Mouse (Mus musculus) thymus, postnatal 10 days (tissue): ENCODE measurements around the gene H2al1e.
"Not testable (repeated sequence)": the region's sequence is repeated elsewhere in the genome, so short reads cannot be mapped to it uniquely, and the experiment has no call there.

ENCODE experiments used
- DNase-seq, 2 experiments: peaks; one replicate each; pipeline ENCODE4 v3.0.0; 2021; ENCODE audit warnings: low spot score in 2 of 2

The H2al1e gene

DNA sequence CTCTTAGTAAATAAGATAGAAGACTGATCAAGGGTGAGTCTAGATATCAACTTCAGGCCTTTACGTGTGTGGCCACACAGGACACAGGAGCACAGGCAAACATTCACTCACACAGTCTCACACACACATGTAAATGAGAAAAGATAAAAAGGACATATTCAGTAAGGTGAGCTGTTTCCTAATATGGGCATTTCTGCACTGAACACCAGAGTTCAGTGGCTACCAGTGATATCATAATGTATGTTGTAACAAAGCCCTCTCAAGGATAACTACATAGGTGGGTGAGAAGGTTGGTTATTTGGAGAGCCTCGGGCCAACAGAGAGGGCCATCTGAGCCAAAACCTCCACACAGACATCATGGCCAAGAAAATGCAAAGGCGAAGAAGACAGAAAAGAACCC is at the start of gene H2al1e:
TSS of gene H2al1e (plus strand) at position 301 of the 400 bp plus-strand sequence.
- DNase-seq: not testable (repeated sequence)

DNA sequence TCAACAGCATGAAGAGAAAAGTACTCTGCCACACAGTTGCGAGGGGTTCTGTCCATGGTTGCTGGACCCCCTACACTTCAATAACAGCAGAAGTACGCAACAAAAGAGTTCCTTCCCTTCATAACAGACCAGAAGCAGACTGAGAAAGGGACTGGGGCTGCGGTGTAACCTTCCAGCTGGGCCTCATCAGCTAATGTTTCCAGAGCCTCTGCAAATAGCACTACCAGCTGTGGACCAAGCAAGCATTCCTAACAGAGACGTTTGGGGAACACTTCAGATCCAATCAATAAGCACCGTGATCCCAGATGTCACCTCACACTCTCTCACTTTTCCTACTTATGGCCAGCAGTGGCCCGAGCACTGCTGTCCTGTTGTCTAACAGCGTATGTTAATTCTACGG is 46.8 kb upstream of the H2al1e start:
- DNase-seq: no peak

DNA sequence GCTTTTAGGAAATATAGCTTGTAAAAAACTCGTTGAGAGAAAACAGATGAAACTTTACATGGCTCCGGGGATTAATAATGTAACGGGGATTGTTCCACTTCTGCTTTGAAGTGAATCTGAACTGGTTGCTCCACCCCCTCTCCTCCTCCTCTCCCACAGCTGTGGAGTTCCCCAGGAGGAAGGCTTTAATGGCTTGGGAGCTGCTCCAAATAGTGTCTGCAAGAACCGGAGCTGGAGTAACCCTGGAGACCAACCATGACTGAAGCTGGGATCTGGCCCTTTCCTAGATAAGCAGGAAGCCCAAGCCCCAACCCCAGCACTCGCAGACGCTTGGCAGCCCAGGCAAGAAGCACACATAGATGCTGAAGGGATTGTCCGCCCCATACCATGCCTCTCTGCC is 43.9 kb upstream of the H2al1e start:
- no peak for DNase-seq

DNA sequence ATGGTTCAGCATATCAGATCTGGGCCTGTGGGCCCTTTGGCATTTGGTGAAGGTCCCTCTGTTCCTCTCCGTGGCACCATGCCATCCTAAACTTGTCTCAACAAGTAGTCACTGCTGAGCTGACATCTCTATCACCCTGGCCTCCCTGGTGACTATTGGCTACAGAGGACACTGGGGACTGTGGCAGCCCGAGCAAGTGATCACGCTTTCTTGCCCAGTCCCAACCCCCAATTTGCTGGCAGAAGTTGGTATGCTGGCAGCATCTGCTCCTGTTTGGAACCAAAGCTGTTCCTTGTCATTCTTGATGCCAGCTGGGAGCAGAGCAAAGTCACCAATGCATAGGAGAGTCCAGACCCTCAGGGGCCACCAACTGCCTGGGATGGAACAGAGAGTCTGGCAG is 42.7 kb upstream of the H2al1e start:
- DNase-seq: no peak

DNA sequence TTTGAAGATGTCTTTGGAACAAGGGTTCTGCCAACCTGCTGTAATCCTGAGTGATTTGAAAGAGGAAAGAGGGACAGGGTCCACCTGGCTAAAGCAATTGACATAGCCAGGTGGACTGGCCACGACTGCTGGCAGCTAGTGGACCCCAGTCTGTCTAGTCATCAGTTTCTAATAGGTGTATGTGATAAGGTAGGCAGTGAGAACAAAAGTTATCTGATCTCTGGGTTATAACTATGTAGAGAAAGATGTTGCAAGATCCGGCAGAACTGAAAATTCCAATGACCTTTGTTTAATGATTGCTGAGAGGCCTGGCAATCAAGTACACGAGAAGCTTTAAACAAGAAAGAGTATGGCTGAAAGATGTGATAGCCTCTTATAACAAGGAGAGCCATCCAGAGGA is 38.5 kb upstream of the H2al1e start:
- DNase-seq: no peak

DNA sequence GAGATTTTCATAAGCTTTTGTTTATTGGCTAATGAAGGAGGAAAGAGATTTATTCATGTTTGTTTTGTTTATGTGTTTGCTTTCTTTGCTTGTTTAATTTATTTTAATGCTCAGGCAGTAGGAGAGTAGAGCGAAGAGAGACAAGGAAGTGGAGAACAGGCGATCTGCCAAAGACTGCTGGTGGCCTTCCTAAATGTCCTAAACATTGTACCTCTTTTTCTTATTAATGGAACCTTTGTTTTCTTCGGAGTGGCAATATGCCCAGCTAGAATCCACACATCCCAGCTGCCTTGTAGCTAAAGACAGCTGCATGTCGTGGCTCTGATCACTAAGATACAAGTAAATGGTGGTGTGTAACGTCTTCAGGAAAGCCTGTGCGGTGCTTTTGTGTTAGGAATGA is 34.7 kb upstream of the H2al1e start:
- no peak for DNase-seq

DNA sequence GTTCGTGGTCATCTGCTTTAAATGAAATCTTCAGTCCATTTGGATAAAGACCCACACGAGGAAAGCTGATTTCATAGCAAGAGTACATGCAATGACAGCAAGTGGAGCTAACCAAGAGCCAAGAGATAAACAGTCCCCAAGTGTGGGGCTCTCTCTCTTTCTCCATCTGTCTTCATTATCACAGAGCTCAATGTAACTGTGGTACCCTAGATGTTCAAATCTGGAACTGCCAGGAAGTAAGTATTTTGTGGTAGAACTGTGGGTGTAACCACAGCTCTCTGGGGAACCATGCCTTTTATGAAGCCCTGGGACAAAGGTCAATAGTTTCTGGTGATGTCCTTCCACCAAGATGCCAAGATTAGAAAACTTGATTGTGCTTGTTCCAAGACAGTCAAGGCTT is 31.0 kb upstream of the H2al1e start:
- no peak for DNase-seq

DNA sequence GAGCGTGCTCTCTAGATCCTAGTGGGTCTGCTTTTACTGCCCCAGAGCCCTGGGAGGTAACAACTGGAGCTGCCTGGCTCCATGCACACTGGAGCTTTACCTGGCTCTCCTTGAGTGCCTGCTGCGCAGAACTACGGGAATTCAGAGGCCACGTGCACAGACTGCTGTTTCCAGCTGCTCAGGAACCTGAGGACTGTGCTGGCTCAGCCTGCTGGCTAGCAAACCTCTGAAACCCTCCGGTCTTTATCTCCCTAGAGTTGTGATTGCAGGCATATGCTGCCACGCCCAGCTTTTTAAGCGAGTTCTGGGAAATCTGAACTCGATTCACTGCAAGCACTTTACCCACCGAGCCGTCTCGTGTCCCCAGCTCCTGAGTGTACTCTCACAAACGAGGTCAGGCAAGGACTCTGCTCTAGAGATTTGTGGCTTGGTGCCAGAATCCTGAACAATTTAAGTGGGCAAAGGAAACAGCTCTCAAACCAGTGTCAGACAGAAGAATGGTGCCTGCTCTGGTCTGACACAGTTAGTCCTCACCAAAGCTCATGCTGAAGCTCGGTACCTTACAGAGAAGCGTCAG is 23.3 kb upstream of the H2al1e start:
- DNase-seq: no peak

DNA sequence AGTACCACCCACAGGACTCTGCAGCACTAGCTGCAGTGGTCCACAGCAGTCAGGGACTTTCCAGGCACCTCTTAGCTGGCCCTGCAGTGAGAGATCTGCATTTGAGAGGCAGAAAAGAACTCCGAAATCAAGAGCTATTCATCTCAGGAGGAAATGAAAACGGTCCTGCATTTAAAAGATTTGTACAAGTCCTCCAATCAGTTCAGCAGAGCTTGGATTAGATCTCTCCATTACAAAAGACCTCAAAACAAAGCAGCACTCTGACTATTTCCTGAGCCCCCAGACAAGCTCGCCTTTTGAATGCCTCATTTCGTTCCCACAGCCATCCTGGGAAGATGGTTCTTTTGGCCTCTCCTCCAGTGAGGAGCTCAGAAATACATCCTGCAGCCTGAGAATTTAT is 22.5 kb upstream of the H2al1e start:
- DNase-seq: no peak

DNA sequence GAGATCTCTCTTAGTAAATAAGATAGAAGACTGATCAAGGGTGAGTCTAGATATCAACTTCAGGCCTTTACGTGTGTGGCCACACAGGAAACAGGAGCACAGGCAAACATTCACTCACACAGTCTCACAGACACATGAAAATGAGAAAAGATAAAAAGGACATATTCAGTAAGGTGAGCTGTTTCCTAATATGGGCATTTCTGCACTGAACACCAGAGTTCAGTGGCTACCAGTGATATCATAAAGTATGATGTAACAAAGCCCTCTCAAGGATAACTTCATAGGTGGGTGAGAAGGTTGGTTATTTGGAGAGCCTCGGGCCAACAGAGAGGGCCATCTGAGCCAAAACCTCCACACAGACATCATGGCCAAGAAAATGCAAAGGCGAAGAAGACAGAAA is 12.8 kb upstream of the H2al1e start, which contains the start of gene H2al1a:
TSS of gene H2al1a (plus strand) at position 301 of the 400 bp plus-strand sequence.
- DNase-seq: not testable (repeated sequence)

DNA sequence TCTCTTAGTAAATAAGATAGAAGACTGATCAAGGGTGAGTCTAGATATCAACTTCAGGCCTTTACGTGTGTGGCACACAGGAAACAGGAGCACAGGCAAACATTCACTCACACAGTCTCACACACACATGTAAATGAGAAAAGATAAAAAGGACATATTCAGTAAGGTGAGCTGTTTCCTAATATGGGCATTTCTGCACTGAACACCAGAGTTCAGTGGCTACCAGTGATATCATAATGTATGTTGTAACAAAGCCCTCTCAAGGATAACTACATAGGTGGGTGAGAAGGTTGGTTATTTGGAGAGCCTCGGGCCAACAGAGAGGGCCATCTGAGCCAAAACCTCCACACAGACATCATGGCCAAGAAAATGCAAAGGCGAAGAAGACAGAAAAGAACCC is 9.6 kb upstream of the H2al1e start, which contains the start of gene H2al1b:
TSS of gene H2al1b (plus strand) at position 301 of the 400 bp plus-strand sequence.
- DNase-seq: not testable (repeated sequence)

DNA sequence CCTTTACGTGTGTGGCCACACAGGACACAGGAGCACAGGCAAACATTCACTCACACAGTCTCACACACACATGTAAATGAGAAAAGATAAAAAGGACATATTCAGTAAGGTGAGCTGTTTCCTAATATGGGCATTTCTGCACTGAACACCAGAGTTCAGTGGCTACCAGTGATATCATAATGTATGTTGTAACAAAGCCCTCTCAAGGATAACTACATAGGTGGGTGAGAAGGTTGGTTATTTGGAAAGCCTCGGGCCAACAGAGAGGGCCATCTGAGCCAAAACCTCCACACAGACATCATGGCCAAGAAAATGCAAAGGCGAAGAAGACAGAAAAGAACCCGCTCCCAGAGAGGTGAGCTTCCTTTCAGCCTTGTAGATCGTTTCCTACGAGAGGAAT is 6.4 kb upstream of the H2al1e start, which contains the start of gene H2al1c:
TSS of gene H2al1c (plus strand) at position 301 of the 400 bp plus-strand sequence.
- not testable (repeated sequence) for DNase-seq

DNA sequence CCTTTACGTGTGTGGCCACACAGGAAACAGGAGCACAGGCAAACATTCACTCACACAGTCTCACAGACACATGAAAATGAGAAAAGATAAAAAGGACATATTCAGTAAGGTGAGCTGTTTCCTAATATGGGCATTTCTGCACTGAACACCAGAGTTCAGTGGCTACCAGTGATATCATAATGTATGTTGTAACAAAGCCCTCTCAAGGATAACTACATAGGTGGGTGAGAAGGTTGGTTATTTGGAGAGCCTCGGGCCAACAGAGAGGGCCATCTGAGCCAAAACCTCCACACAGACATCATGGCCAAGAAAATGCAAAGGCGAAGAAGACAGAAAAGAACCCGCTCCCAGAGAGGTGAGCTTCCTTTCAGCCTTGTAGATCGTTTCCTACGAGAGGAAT is 3.2 kb upstream of the H2al1e start, which contains the start of gene H2al1d:
TSS of gene H2al1d (plus strand) at position 301 of the 400 bp plus-strand sequence.
- DNase-seq: not testable (repeated sequence)

DNA sequence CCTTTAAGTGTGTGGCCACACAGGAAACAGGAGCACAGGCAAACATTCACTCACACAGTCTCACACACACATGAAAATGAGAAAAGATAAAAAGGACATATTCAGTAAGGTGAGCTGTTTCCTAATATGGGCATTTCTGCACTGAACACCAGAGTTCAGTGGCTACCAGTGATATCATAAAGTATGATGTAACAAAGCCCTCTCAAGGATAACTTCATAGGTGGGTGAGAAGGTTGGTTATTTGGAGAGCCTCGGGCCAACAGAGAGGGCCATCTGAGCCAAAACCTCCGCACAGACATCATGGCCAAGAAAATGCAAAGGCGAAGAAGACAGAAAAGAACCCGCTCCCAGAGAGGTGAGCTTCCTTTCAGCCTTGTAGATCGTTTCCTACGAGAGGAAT is 3.1 kb downstream of the H2al1e start, which contains the start of gene H2al1f:
TSS of gene H2al1f (plus strand) at position 301 of the 400 bp plus-strand sequence.
- not testable (repeated sequence) for DNase-seq

DNA sequence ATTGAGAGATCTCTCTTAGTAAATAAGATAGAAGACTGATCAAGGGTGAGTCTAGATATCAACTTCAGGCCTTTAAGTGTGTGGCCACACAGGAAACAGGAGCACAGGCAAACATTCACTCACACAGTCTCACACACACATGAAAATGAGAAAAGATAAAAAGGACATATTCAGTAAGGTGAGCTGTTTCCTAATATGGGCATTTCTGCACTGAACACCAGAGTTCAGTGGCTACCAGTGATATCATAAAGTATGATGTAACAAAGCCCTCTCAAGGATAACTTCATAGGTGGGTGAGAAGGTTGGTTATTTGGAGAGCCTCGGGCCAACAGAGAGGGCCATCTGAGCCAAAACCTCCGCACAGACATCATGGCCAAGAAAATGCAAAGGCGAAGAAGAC is 6.2 kb downstream of the H2al1e start, which contains the start of gene H2al1g:
TSS of gene H2al1g (plus strand) at position 301 of the 400 bp plus-strand sequence.
- DNase-seq: not testable (repeated sequence)

DNA sequence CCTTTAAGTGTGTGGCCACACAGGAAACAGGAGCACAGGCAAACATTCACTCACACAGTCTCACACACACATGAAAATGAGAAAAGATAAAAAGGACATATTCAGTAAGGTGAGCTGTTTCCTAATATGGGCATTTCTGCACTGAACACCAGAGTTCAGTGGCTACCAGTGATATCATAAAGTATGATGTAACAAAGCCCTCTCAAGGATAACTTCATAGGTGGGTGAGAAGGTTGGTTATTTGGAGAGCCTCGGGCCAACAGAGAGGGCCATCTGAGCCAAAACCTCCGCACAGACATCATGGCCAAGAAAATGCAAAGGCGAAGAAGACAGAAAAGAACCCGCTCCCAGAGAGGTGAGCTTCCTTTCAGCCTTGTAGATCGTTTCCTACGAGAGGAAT is 9.5 kb downstream of the H2al1e start, which contains the start of gene H2al1h:
TSS of gene H2al1h (plus strand) at position 301 of the 400 bp plus-strand sequence.
- not testable (repeated sequence) for DNase-seq

DNA sequence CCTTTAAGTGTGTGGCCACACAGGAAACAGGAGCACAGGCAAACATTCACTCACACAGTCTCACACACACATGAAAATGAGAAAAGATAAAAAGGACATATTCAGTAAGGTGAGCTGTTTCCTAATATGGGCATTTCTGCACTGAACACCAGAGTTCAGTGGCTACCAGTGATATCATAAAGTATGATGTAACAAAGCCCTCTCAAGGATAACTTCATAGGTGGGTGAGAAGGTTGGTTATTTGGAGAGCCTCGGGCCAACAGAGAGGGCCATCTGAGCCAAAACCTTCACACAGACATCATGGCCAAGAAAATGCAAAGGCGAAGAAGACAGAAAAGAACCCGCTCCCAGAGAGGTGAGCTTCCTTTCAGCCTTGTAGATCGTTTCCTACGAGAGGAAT is 12.6 kb downstream of the H2al1e start, which contains the start of gene H2al1i:
TSS of gene H2al1i (plus strand) at position 301 of the 400 bp plus-strand sequence.
- not testable (repeated sequence) for DNase-seq

DNA sequence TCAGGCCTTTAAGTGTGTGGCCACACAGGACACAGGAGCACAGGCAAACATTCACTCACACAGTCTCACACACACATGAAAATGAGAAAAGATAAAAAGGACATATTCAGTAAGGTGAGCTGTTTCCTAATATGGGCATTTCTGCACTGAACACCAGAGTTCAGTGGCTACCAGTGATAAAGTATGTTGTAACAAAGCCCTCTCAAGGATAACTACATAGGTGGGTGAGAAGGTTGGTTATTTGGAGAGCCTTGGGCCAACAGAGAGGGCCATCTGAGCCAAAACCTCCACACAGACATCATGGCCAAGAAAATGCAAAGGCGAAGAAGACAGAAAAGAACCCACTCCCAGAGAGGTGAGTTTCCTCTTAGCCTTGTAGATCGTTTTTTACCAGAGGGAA is 15.8 kb downstream of the H2al1e start, which contains the start of gene H2al1j:
TSS of gene H2al1j (plus strand) at position 301 of the 400 bp plus-strand sequence.
- not testable (repeated sequence) for DNase-seq

DNA sequence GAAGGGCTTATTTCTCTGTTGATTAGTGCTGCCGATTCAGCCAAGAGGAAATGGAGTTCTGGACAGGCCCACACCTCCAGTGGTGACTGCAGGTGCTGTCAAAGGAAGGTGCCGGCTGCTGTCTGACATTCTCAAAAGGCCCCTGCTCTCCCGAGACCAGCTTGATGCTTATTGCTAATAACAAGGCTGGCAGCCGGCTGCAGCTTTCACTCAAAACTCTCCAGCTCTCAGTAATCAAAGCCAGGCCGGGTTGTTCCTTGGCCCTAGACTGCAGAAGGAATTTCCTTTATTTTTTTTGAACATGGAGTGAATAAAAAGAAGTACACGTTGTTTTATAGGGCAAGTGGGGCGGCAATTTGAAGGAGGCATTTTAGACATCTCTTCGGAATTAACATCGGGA is 34.0 kb downstream of the H2al1e start:
- DNase-seq: no peak

DNA sequence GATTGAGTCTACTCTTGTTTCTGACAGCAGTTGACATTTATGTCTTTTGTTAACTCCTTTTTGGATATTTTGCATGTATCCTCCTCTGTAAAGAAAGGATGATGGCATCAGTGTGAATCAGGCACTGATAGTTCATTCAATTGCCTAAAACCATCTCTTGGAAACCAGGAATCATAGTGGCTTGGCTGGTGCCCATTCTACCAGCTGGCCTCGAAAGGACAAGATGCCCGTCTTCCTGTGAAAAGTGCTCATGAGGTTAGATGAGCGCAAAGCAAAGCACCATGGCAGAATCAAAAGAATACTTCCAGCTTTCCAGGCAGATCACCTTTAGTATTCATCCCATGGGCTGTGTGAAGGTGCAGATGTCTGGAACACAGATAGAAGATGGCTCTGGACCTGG is 35.0 kb downstream of the H2al1e start:
- no peak for DNase-seq

DNA sequence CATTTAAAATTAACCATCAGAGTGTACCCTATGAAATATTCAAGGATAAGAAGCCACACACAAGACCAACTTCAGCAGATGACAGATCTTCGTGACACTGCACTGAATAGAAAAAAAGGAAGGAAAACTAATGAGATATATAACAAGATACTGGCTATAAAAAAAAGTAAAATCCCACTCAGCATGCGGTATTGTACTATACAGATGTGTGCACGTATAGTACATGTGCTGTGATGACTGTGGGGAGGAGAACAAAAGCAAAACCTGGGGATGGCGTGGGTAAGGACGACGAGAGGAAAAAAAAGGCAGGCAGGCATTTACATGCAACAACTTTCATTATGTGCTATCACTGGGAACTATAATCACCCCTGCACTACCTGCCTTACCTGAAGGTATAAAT is 49.1 kb downstream of the H2al1e start:
- no peak for DNase-seq

DNA sequence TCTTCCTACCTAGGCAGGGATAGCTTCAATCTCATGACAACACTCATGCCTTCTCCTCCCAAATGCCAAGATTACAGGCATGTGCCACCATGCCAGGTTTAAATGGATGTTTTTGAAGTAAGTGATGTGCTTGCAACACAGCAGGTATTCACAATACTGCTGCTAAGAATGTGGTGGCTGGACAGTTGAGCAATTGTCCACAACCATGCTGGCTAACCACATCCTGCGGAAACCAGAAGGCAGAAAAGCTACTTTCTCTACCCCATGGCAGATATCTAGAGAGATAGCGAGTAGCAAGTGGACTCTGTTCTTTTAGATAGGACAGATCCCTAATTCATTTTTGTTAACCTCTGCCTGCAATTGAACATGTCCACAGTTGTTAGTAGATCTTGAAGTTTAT is 49.5 kb downstream of the H2al1e start:
- DNase-seq: no peak
